Mouse (Mus musculus): ENCODE measurements around the gene Hist1h2bh. TPM values are rescaled to one million over a fixed set of nuclear protein-coding genes. Genes with fewer than 3 reads are reported as not detected.
"Not testable (repeated sequence)": the region's sequence is repeated elsewhere in the genome, so short reads cannot be mapped to it uniquely, and the experiment has no call there.

The Hist1h2bh gene
- total RNA-seq, 2 experiments from 2014 or later: 4.2 to 4.7 TPM

DNA sequence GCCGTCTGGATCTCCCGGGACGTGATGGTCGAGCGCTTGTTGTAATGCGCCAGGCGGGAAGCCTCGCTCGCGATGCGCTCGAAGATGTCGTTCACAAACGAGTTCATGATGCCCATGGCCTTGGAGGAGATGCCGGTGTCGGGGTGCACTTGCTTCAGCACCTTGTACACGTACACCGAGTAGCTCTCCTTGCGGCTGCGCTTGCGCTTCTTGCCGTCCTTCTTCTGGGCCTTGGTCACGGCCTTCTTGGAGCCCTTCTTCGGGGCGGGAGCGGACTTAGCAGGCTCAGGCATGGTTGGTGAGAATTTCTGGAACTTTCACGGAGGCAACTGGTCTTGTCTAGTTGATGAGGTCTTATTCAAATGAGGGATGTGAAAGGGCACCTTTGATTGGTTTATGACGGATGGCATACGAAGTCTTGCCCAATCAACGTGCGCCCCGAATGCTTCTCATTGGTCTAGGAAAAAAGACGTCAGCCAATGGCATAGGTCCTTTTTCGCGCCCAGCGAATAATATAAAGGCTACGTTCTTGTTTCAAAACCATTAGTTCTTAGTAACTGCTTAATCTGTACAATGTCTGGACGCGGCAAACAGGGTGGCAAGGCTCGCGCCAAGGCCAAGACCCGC lies 30.8 kb upstream of the Hist1h2bh start, which contains the start of the genes Hist1h2bf and Hist1h2ad:
Gene Hist1h2bf (minus strand): TSS at position 299 of the 627 bp plus-strand sequence.
Gene Hist1h2ad (plus strand): TSS at position 484 of the 627 bp plus-strand sequence.
- DNase-seq: peak; percentile 78 to 83

DNA sequence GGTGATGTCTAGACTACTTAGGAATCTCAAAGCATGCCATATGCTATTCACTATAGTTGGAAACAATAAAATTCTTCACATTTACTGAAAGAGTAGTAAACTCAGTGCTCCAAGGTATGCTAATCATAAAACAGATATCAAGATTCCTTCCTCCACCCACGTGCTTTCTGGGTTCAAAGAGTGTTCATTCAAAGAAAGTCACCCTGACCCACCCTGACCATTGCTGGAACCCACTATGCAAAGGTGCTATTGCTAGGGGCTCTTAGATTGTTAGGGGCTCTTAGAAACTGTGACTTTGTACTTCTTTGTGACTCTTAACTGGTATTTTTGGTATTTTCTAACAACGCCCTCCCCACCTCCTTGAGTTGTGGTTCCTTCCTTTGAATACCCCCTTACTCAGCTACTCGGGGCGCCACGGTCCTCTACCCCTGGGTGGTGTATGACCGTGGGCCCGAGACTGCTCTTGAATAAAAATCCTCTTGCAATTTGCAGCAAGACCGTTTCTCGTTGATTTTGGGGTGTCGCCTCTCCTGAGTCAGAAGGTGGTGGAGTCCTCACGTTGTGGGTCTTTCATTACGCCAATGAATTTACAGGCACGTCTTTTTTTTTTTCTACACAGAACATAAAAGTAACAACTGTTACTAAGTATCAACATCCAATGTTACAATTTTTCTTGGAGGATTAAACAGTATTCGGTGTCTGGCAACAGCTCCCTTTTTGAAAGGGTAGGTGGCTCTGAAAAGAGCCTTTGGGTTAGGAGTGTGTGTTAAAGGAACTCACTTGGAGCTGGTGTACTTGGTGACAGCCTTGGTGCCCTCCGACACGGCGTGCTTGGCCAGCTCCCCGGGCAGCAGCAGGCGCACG lies 30.1 kb upstream of the Hist1h2bh start:
- DNase-seq: not testable (repeated sequence)

DNA sequence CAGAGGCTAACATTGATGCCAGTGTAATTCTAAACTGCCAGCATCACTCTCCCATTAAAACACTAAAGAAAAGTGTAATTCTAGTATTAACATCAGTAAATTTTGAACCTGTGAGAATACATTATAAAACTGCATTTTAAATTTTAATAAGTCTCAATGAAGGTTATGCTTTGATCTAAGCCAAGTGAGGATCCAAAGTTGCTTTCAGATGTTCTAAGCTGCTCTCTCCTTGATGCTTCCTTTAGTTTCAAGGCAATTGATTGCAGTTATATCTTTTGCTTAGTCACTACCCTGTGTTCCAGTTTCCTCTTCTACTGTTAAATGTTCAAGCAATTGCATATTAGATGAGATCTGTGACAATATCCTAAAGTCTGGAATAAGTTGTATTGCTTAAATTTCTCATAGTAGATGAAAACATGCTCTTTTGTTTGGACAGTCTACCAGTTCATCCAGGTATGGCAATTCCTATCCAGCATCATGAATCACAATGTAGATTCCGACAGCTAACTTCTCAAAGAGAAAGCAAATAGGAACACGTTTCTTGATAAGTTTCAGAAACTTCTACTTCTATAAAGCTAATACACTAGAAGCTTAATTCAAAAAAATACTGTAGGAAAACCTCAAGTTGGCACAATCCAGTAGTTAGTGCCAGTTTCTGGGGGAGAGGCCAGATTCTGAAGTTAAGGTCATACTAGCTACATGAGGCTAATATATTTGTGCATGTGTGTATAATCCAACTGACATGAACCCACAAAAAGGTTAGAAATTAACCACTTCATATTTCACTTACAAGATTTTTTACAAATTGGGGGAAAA lies 29.2 kb upstream of the Hist1h2bh start:
- DNase-seq: no peak

DNA sequence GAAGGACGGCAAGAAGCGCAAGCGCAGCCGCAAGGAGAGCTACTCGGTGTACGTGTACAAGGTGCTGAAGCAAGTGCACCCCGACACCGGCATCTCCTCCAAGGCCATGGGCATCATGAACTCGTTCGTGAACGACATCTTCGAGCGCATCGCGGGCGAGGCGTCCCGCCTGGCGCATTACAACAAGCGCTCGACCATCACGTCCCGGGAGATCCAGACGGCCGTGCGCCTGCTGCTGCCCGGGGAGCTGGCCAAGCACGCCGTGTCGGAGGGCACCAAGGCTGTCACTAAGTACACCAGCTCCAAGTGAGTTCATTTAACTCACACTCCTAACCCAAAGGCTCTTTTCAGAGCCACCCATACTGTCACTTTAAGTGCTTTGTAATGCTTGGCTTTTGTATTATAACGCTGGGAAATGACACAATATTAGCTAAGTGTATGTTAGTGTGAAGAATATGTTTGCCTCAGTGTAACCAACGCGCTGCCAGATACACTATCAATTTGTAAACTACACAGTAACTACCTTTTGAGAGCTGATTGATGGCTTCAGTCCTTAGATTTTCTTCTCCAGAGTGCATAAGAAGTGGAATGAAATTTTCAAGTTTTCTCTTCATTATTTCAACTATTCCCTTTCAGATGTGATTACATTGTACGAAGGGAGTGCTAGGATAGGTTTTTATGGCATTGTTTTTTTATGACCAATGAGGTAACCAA lies 28.5 kb upstream of the Hist1h2bh start:
- DNase-seq: not testable (repeated sequence)

DNA sequence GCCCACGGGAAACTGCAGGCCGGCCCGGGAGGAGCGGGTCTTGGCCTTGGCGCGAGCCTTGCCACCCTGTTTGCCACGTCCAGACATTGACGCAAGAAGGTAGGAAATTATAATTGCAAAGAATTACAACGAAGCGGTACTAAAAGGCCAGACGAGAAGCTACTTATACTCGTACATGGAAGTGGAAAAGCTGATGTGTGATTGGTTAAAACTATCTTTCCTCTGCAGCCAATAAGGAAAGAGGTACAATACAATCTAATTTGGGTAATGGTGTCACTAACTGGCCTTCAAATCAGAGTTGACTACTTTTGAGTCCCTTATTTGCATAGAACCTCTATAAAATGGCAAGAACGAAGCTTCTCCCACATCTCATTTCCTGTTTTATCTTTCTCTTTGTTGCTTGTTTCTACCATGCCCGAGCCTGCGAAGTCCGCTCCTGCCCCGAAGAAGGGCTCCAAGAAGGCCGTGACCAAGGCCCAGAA lies 27.9 kb upstream of the Hist1h2bh start, which contains the start of the genes Hist1h2ae and Hist1h2bg:
Gene Hist1h2ae (minus strand): TSS at position 199 of the 482 bp plus-strand sequence.
Gene Hist1h2bg (plus strand): TSS at position 375 of the 482 bp plus-strand sequence.
- DNase-seq: peak; percentile 53

DNA sequence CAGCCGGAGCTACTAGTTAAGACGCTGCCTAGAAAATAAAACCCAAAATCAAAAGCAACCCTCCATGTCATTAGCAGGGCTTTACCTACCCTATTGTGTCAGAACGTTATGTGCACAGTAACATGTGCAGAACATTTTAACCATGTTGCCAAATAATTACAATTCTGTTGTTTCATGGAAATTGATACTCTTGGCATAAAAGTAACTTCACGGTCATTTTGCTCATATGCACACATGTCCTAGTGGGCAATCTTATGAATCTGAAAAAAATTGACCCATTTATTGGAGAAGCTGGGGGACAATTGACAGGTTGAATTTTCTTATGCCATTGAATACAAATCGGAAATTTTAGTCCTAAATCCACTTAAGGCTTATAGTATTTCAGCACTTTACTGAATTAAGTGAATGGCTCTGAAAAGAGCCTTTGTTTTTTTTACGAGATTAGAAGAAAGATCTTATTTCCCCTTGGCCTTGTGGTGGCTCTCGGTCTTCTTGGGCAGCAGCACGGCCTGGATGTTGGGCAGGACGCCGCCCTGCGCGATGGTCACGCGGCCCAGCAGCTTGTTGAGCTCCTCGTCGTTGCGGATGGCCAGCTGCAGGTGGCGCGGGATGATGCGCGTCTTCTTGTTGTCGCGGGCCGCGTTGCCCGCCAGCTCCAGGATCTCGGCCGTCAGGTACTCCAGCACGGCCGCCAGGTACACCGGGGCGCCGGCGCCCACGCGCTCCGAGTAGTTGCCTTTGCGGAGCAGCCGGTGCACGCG lies 27.2 kb upstream of the Hist1h2bh start:
- DNase-seq: not testable (repeated sequence)

DNA sequence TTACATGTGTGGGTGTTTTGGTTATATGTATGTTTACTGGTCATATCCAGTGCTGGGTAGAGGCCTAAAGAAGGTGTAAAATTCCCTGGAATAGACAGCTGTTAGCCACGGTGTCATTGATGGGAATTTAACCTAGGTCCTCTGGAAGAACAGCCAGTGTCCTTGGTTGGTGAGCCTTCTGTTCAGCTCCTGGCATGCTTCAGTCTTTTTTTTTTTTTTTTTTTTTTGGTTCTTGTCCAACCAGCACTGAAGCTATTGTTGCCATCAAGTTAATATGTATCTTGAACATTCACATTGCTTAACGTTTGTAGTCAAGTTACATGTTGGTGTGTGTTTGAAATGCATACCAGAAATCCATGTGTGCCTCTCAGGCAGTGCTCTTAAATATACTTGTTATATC lies 21.3 kb upstream of the Hist1h2bh start:
- DNase-seq: no peak

DNA sequence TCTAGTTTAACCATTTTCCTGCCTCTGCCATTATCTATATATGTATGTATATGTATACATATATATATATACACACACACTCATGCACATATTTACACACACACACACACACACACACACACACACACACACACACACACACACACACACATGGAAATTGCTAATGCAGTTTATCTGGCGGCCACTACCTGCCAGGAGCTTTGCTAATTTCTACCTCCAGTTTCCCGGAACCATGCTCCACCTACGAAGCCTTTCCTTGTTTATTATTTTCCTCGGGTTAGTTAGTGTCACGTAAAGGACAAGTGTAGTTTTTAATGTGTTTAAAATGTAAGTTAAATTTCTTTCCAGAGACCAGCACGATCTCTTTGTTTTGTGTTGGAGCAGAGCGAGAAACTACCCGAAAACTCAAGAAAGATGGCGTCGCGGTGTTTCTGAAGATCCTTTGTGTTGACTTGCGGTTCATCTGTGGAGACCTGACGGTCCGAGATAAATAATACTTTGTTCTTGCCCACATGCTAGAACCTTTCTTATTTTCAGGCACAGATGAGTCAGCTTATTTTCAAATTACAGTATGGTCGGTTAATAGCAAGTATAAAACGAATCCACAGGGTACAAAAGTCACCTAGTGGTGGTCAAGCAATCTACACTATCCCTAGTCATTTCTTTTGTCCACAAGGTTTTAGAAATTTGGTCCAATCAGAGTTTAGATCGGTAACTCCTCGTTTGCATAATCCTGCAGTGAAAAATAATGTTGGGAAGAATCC lies 19.7 kb upstream of the Hist1h2bh start:
- no peak for DNase-seq

DNA sequence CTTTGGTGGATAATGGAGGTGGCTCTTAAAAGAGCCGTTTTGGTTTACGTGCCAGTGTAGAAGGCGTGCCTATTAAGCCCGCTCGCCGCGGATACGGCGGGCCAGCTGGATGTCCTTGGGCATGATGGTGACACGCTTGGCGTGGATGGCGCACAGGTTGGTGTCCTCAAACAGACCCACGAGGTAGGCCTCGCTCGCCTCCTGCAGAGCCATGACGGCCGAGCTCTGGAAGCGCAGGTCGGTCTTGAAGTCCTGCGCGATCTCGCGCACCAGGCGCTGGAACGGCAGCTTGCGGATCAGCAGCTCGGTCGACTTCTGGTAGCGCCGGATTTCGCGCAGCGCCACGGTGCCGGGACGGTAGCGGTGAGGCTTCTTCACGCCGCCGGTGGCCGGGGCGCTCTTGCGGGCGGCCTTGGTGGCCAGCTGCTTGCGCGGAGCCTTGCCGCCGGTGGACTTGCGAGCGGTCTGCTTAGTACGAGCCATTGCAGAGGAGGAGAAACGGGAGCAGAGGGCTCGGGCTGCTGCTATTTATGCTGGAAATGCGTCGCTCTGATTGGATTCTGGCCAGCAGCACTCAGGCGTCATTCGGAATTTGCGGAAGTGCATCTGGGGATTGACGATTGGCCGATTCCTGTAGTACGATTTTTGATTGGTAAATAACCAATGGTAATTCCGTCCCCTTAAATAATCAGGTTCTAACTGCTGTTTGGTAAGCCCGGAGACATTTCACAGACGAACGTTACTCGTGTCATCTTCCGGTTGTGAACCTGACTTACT lies 18.9 kb upstream of the Hist1h2bh start, which contains the start of gene Hist1h3e:
Gene Hist1h3e (minus strand): TSS at position 487 of the 777 bp plus-strand sequence.
- peak; percentile 91 to 92 for DNase-seq

DNA sequence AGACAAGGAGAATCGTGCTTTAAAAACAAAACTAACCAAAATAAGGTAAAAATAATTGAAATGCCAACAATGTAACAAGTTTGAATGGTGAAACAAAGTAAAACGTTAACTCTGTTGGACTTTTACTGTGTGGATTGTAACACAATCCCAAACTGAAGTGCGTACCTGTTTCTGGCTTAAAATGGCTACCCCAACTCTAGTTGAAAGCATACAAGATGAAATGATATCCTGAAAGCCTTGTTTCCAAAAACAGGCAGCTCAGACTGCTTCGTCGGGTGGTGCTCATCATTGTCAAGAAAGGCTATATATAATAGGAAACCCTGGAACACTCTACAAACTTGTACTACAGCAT lies 18.3 kb upstream of the Hist1h2bh start:
- not testable (repeated sequence) for DNase-seq

DNA sequence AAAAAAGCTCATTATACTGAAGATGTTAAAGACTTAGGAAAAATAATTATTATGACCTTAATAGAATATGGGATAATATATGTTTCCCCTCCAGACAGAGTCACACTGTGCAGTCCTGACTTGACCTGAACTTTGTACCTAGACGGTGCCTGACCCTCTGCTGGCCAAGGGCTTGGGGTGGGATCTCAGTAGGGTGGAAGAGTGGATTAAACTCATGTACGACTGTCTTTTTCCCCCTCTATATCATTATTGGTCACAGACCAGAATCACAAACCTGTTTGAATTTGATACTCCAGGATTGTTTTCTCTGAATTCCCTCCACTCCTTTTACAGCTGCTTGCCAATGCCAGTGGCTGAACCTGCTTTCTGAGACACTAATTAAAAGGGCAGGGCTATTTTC lies 17.5 kb upstream of the Hist1h2bh start:
- DNase-seq: not testable (repeated sequence)

DNA sequence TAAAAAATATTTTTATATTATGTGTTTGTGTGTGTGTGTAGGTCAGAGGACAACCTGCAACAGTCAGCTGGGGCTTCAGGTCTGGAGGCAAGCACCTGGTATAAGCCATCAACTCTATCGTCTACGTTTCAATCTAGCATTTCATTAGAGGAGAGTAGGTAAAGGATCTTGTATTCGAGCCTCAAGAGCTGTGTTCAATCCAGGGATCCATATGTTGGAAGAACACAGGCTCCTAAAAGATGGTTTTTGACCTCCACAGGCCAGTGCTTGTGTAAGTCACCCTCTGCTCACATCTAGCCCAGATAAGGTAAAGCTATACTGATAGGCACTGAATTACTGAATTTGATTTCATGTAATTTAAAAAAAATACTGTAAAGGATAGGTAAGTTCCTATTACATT lies 13.7 kb upstream of the Hist1h2bh start:
- DNase-seq: no peak

DNA sequence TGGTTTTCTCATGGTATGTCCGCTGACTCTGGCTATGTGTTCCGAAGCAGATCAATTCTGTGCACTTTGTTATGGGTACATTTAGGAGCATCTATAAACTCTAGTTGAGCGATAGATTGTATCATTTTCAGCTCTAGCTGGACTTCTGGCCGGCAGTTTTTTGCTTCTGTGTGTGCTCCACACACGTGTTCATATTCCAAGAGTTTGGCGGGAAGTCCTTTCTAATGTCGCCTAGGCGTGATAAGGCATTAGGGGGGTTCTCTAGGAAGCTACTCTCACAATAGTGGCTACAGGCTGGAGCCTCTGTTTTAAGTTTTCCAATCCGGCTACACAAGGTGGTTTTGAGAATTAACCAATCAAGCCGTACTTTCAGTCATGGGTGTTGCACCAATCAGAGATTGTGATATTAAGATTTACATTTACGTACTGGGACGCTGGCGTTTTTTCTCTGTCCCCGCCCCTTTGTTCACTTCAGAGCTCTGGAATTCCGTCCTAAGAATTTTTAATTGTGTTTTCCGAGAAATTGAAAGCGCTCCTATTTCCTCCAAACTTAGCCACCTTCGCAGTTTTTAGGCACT lies 12.7 kb upstream of the Hist1h2bh start:
- DNase-seq: peak; percentile 45 to 61

DNA sequence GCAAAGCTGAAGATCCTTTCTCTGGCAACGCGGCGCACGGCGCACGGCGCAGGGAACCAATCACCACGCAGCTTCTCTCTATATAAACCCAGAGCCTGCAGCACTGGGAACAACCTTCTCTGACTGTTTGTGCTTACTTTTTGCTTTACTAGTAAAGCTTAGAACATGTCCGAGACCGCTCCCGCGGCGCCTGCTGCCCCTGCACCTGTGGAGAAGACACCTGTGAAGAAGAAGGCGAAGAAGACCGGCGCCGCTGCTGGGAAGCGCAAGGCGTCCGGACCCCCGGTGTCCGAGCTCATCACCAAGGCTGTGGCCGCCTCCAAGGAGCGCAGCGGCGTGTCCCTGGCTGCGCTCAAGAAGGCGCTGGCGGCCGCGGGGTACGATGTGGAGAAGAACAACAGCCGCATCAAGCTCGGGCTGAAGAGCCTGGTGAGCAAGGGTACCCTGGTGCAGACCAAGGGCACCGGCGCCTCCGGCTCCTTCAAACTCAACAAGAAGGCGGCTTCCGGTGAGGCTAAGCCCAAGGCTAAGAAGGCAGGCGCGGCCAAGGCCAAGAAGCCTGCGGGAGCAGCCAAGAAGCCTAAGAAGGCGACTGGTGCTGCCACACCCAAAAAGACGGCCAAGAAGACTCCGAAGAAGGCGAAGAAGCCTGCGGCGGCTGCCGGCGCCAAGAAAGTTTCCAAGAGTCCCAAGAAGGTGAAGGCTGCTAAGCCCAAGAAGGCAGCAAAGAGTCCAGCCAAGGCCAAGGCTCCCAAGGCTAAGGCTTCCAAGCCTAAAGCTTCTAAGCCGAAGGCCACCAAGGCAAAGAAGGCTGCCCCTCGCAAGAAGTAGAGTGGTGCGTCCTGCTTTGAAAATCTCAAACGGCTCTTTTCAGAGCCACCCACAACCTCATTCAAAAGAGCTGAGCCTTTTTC lies 12.0 kb upstream of the Hist1h2bh start:
- DNase-seq: peak; percentile 80 to 81

DNA sequence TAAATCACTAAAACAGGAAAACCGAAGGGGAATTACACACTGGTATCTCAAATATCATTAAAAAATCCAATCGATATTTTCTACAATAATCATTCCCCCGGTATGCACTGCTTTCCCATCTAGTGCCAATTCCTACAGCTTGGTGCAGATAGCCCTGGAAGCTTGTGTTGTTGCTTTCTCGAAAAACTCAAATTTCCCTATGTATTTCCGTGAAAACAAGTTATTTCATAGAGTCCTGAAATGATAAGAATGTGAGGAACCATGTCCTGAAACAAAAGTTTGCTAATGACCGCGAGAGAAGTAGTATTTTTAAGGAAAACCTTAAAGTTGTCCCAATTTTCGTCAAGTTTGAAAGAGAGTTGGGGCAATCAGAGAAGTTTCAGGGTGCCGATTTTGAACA lies 11.2 kb upstream of the Hist1h2bh start:
- DNase-seq: no peak

DNA sequence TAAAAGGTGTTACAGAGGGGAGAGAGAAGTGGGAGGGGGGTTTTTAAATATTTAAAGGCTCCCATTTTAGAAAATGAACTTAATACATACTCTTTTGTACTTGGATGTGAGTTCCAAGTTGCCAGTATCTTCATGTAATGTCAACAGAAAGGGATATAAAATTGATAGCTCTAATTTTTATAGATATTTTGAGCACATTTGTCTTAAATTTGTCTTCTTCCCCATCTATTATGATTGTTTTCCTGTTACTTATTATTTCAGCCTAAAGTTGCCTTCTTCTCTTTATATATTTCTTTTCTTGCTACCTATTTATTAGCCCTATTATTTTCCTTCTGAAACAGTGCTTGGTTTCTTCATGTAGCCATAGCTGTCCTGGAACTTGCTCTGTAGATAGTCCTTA lies 9.8 kb upstream of the Hist1h2bh start, which contains the start of gene Hist1h1d:
Gene Hist1h1d (plus strand): TSS at position 301 of the 400 bp plus-strand sequence.
- DNase-seq: no peak

Measured in adrenal gland, postnatal 36 days (tissue).